Mouse (Mus musculus): ENCODE measurements around the gene Dand5. TPM values are rescaled to one million over a fixed set of nuclear protein-coding genes. Genes with fewer than 3 reads are reported as not detected.

Gene Dand5
- polyA plus RNA-seq, 1 experiment: 1.8 TPM

DNA sequence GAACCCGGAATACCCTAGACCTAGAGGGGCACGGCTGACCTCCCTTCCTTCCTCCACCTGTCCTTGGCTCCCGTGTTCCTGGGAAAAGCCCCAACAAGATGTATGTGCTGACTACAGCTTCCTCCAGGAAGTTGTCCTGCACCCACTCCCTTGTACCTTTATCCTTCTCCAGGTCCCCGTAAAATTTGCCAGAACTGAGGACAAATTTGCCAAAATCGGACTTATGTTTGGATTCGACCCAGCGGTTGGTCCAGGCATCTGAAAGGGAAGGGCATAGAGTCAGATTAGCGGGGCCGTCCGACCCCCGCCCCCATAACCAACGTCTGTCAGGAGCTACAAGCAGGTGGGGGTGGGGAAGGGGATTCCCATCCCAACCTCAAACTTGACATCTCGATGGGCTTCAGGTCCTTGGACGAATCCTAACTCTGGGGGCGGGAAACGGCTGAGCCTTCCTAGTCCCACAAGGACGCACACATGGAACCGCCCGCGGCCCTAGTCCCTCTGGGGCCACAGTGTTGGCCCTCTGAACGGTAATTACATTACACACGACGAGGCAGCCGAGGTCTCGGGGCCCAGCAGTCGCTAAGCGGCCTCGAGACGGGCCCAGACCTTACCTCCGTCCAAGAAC is 23.6 kb upstream of the Dand5 start:
- H3K4me1 ChIP-seq (ENCODE audit: control insufficient read depth, insufficient read depth, insufficient read length): peaks cover 10% of the 10 kb centered on the region; the same call in 1 of the 2 replicates
- no peak for DNase-seq (ENCODE audit: low read depth in 1 of 2, low spot score in 2 of 2)

DNA sequence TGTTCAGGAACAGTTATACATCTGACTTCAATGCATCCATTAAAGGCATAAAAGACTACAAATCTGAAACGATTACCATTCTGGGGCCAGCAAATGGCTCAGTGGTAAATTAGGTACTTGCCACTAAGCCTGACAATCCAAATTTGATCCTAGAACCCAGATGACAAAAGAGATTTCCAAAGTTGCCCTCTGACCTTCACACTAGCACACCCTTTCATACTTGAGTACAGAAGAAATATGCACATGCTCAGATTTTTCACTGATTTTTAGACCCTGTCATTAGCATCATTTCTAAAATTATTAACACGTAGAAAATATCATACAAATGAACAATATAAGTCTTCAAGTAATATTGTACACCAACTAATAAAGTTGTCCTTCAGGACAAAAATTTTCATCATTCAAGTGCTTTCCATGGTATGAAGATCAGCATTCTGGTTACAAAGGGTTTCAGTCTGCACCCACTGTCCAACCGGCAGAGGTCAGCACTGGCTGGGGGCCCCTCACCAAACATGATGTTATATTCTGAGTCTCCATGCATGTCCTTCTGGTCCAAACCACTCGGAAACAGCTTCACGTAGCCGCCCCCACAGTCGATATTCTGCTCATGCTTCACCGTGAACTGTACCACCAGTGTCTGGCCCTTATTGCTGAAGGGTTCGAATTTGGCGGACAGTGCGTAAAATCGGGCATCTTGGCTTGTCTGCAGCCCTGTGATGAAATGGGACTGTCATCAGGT is 22.9 kb upstream of the Dand5 start:
- Histone ChIP-seq H3K4me1 (ENCODE audit: control insufficient read depth, insufficient read depth, insufficient read length) (peaks cover 10% of the 10 kb centered on the region; the same call in 1 of the 2 replicates), H3K27ac (ENCODE audit: insufficient read depth, low read length) (peak overlapping the region; percentile 89), H3K36me3 (ENCODE audit: control insufficient read depth, insufficient read depth, low read length) (peaks cover 26% of the 10 kb centered on the region), H3K27me3 (ENCODE audit: control insufficient read depth, insufficient read depth, low read length) (no peaks in the 10 kb centered on the region), H3K4me3 (ENCODE audit: extremely low read depth, insufficient read depth, insufficient read length) (peak overlapping the region; percentile 73)
- peak in 1 of 2 experiments; percentile 38 for DNase-seq (ENCODE audit: low read depth in 1 of 2, low spot score in 2 of 2)
- 9% methylated on average over 12 of the region's 12 CpGs for WGBS
- TF ChIP-seq CTCF (IDR thresholded peaks at IDR 0.05; ENCODE audit: extremely low read depth, insufficient read depth, insufficient read length, insufficient replicate concordance): 0 out of 2 replicates have a peak, but pooled peaks have one; percentile 8
- no peak for TF ChIP-seq POLR2A (IDR thresholded peaks at IDR 0.05; ENCODE audit: low read depth, low read length)

More for the DNA sequence above, 23.6 kb upstream of the Dand5 start:
- H3K27ac ChIP-seq (ENCODE audit: insufficient read depth, low read length): peak overlapping the region; percentile 89
- peaks cover 26% of the 10 kb centered on the region for H3K36me3 ChIP-seq (ENCODE audit: control insufficient read depth, insufficient read depth, low read length)
- H3K27me3 ChIP-seq (ENCODE audit: control insufficient read depth, insufficient read depth, low read length): no peaks in the 10 kb centered on the region
- H3K4me3 ChIP-seq (ENCODE audit: extremely low read depth, insufficient read depth, insufficient read length): peak overlapping the region; percentile 73
- TF ChIP-seq CTCF (IDR thresholded peaks at IDR 0.05; ENCODE audit: extremely low read depth, insufficient read depth, insufficient read length, insufficient replicate concordance) (no peak), POLR2A (IDR thresholded peaks at IDR 0.05; ENCODE audit: low read depth, low read length) (no peak)
- WGBS: under 1% methylated on average over 30 of the region's 30 CpGs

DNA sequence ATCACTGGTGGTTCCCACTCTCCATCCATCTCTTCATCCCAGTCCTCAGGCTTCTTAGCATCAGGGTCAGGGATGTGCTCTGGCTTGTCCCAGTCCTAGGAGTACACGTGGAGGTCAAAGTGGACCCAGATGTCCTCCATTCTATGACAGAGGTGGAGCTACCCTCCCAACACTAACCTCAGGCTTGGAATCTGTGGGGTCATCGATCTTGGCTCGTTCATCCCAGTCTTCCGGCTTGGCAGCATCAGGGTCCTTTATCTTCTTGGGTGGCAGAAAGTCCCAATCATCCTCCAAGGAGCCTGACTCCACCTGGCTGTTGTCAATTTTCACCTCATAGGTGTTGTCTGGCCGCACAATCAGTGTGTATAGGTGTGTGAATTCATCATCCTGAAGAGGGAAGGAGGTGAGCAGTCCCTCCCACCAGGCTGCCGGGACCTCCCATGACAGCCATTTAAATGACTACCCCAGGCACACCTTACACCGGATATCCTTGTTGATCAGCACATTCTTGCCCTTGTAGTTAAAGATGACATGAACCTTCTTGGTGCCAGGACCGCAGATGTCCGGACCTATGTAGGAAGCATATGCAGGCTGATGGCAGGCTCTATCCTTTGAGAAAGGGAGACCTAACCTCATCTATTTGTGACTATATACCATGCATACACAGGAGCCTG is 21.9 kb upstream of the Dand5 start:
- H3K4me3 ChIP-seq (ENCODE audit: extremely low read depth, insufficient read depth, insufficient read length): no peak overlapping the region
- no peak overlapping the region for H3K27ac ChIP-seq (ENCODE audit: insufficient read depth, low read length)
- no peaks in the 10 kb centered on the region for H3K27me3 ChIP-seq (ENCODE audit: control insufficient read depth, insufficient read depth, low read length)
- peaks cover 26% of the 10 kb centered on the region for H3K36me3 ChIP-seq (ENCODE audit: control insufficient read depth, insufficient read depth, low read length)
- 84% methylated on average over 9 of the region's 9 CpGs for WGBS
- DNase-seq (ENCODE audit: low read depth in 1 of 2, low spot score in 2 of 2): no peak
- TF ChIP-seq POLR2A (IDR thresholded peaks at IDR 0.05; ENCODE audit: low read depth, low read length) (no peak), CTCF (IDR thresholded peaks at IDR 0.05; ENCODE audit: extremely low read depth, insufficient read depth, insufficient read length, insufficient replicate concordance) (no peak)
- peaks cover 10% of the 10 kb centered on the region; the same call in 1 of the 2 replicates for H3K4me1 ChIP-seq (ENCODE audit: control insufficient read depth, insufficient read depth, insufficient read length)

DNA sequence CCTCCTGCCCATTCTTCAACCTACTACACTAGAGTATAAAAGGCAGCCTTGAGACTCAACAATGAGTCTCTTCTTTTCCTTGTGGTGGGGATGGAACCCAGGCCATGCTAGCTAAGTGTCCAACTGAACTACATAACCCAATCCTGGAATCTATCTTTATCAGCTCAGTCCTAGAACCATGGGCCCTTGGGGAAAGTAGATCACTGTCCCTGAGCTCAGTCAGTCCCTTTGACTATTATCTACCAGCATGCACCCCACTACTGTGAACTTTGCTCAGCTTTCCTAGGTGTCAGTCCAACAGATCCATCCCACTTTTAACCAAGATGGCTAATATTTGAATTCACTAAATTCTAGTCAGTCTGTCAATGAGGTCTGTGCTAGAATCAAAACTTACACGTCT is 18.9 kb upstream of the Dand5 start:
- H3K4me1 ChIP-seq (ENCODE audit: control insufficient read depth, insufficient read depth, insufficient read length): peaks cover 4% of the 10 kb centered on the region; the same call in 1 of the 2 replicates
- DNase-seq (ENCODE audit: low read depth in 1 of 2, low spot score in 2 of 2): no peak
- H3K27me3 ChIP-seq (ENCODE audit: control insufficient read depth, insufficient read depth, low read length): no peaks in the 10 kb centered on the region
- peaks cover 47% of the 10 kb centered on the region for H3K36me3 ChIP-seq (ENCODE audit: control insufficient read depth, insufficient read depth, low read length)
- H3K27ac ChIP-seq (ENCODE audit: insufficient read depth, low read length): no peak overlapping the region
- TF ChIP-seq POLR2A (IDR thresholded peaks at IDR 0.05; ENCODE audit: low read depth, low read length) (no peak), CTCF (IDR thresholded peaks at IDR 0.05; ENCODE audit: extremely low read depth, insufficient read depth, insufficient read length, insufficient replicate concordance) (no peak)
- no peak overlapping the region for H3K4me3 ChIP-seq (ENCODE audit: extremely low read depth, insufficient read depth, insufficient read length)
- 83% methylated on average over 1 of the region's 1 CpGs for WGBS

DNA sequence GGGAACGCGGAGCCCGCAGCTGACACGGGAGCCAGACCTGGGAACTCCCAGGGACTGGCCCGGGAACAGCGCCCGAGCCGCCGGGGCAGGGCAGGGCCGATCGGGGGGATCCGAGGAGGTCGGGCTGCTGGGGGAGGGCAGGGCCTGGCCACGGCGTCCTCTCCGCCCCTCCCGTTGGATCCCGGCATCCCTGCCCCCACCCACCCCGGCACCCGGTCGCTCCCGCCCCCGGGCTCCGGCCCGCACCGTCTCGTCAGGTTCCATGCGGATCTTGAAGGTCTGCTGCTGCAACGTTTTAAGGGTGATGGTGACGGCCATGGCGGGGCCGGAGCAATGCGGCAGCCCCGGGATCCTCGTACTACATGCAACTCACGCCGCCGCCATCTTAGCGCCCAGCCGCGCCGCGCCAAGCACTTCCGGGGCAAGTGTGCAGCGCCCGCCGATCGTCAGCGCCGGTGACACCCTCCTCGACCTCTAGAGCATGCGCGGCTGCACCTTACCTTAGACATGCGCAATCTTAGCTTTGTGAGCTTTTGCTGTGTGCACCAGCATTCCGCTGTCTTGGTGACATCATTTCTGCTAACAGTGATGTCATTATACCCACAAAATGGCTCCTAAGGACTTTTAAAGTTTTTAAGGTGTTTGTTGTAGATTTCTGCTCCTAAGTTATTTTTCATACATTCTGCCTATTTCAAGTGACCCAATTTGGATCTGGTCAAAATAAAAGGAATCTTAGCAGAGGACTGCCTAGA is 17.8 kb upstream of the Dand5 start, which contains the start of gene Rad23a:
TSS of gene Rad23a (minus strand) at position 418 of the 752 bp plus-strand sequence.
- TF ChIP-seq CTCF (IDR thresholded peaks at IDR 0.05; ENCODE audit: extremely low read depth, insufficient read depth, insufficient read length, insufficient replicate concordance): no peak
- TF ChIP-seq POLR2A (IDR thresholded peaks at IDR 0.05; ENCODE audit: low read depth, low read length): peak; percentile 75
- peak; percentile 88 to 94 for DNase-seq (ENCODE audit: low read depth in 1 of 2, low spot score in 2 of 2)
- Histone ChIP-seq H3K4me1 (ENCODE audit: control insufficient read depth, insufficient read depth, insufficient read length) (no peaks in the 10 kb centered on the region), H3K27me3 (ENCODE audit: control insufficient read depth, insufficient read depth, low read length) (no peaks in the 10 kb centered on the region), H3K4me3 (ENCODE audit: extremely low read depth, insufficient read depth, insufficient read length) (peak within 1 kb of the TSS; percentile 80), H3K27ac (ENCODE audit: insufficient read depth, low read length) (peak within 1 kb of the TSS; percentile 63; the same call in 1 of the 2 replicates), H3K36me3 (ENCODE audit: control insufficient read depth, insufficient read depth, low read length) (peaks cover 54% of the 10 kb centered on the region)
- WGBS: under 1% methylated on average over 54 of the region's 55 CpGs

DNA sequence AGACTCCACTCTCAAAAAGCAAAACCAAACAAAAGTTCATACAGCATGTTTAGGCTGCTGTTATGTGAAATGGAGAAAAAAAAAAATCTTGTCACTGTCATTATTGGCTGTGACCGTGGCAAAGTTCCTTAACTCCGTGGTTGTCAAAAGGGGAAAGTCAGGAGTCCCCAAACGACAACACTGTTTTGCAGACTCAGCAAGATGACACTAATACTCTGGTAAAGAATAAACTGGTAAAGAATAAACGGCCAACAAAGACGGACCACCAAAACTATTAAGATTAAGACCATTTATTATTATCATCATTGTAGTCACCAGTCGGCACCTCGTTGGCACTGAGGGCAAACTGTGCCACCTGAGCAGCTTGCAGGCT is 17.2 kb upstream of the Dand5 start:
- DNase-seq (ENCODE audit: low read depth in 1 of 2, low spot score in 2 of 2): no peak
- H3K27ac ChIP-seq (ENCODE audit: insufficient read depth, low read length): peak overlapping the region; percentile 7; the same call in 1 of the 2 replicates
- peak overlapping the region; percentile 80 for H3K4me3 ChIP-seq (ENCODE audit: extremely low read depth, insufficient read depth, insufficient read length)
- H3K4me1 ChIP-seq (ENCODE audit: control insufficient read depth, insufficient read depth, insufficient read length): no peaks in the 10 kb centered on the region
- 2% methylated on average over 7 of the region's 7 CpGs for WGBS
- H3K27me3 ChIP-seq (ENCODE audit: control insufficient read depth, insufficient read depth, low read length): no peaks in the 10 kb centered on the region
- TF ChIP-seq POLR2A (IDR thresholded peaks at IDR 0.05; ENCODE audit: low read depth, low read length) (no peak), CTCF (IDR thresholded peaks at IDR 0.05; ENCODE audit: extremely low read depth, insufficient read depth, insufficient read length, insufficient replicate concordance) (no peak)
- H3K36me3 ChIP-seq (ENCODE audit: control insufficient read depth, insufficient read depth, low read length): peaks cover 58% of the 10 kb centered on the region

Measured in spleen, adult 2 months (tissue).